Mouse (Mus musculus) gastrocnemius, postnatal 14 days (tissue): ENCODE measurements around the gene Gpr182. TPM values are rescaled to one million over a fixed set of nuclear protein-coding genes. Genes with fewer than 3 reads are reported as not detected.
"Not testable (repeated sequence)": the region's sequence is repeated elsewhere in the genome, so short reads cannot be mapped to it uniquely, and the experiment has no call there.

ENCODE experiments used
- DNase-seq: peaks from one replicate; pipeline ENCODE4 v3.0.0; 2021; ENCODE audit warnings: mixed read lengths
- intact Hi-C: fragments of 180-260 bp; cut with DNase I; formaldehyde crosslinking; loops from one replicate; pipeline ENCODE4 v1.15.1; 2025; ENCODE audit warnings: low total_unique reads
- long read RNA-seq, 2 experiments: library from polyadenylated mRNA; stranded (forward); transcript quantifications; one replicate each; pipeline ENCODE4 v2.0.0; 2021
- total RNA-seq, 2 experiments: library from RNA; stranded (reverse); gene quantifications; 2 replicates each; pipeline ENCODE4 v1.2.3; 2021

The Gpr182 gene
- total RNA-seq: under 1 TPM; 0.47 to 0.80 TPM
- long read RNA-seq, experiment 1: 0 reads
- long read RNA-seq, experiment 2: 0 reads

DNA sequence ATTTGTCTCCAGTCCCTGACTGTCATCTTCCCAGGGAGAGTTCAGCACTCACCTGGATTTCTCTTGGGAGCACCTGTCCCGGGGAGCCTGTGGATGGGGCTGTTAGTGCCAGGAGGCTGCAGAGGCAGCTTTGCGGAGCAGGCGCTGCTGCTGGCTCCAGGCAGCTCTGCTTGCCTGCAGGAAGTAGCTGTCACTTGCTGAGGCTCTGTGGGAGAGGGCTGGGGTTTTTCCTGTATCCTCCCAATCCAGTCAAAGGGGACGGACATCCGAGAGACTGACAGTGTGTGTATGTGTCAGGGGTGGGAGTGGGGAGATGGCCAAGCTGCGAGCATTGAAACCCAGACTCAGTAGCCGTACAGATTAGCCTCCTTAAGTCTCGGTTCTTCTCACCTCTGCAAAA lies at the start of gene Gpr182:
TSS of gene Gpr182 (minus strand) at position 185 of the 400 bp plus-strand sequence.
- intact Hi-C loops: no loop called here
- DNase-seq: no peak

DNA sequence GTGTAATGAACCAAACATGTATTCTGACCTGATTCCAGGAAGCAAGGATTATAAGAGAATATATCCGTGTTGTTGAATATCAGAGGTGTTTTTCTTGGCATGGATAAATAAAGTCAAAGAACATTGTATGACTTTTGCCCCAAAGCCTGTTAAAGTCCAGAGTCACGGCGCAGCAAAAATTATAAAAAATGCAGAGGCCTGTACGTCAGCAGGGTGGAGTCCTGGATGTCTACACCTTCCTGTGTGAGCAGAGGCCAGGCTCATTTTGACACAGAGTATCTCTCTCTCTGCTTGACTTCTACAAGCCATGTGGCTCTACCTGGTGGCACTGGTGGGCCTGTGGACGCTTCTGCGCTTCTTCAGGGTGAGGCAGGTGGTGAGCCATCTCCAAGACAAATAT lies 49.4 kb upstream of the Gpr182 start, which contains the start of gene Rdh16:
TSS of gene Rdh16 (plus strand) at position 262 of the 400 bp plus-strand sequence.
- intact Hi-C loops: no loop called here
- no peak for DNase-seq

DNA sequence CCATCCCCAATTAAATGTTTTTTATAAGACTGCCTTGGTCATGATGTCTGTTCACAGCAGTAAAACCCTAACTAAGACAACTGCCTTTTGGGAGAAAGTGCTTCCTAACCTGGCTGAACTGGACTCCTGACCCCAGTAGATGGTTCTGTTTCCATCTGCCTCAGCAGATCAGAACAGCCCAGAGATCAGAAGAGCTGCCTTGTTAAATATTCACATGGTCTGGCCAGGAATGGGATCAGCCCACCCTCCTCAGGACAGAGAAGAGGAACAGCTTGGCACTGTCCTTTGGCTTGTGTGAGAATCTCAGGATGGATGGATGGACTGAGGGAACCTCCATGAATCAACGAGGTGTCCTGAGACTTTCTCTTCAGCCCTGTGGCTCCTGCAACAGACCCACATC lies 47.8 kb upstream of the Gpr182 start:
- intact Hi-C loops: no loop called here
- no peak for DNase-seq

GRCm38 (mm10) chr10:127785411-127785810 lies 33.9 kb upstream of the Gpr182 start:
- DNase-seq, intact Hi-C loops: not testable (repeated sequence)

DNA sequence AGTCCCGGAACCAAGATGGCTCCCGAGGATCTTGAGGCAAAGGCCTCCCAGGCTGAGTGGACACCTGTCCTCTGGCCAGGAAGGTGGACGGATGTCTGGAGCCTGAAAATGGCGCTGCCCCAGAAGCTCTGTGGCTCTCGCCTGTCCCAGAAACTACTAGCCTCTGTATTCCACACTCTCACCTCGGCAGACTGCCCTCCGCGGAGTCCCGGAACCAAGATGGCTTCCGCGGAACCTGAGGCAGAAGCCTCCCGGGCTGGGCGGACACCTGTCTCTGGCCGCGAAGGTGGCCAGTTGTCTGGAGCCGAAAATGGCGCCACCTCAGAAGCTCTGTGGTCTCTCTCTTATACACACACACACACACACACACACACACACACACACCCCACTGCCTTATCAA lies 30.8 kb upstream of the Gpr182 start:
- intact Hi-C loops, DNase-seq: not testable (repeated sequence)

DNA sequence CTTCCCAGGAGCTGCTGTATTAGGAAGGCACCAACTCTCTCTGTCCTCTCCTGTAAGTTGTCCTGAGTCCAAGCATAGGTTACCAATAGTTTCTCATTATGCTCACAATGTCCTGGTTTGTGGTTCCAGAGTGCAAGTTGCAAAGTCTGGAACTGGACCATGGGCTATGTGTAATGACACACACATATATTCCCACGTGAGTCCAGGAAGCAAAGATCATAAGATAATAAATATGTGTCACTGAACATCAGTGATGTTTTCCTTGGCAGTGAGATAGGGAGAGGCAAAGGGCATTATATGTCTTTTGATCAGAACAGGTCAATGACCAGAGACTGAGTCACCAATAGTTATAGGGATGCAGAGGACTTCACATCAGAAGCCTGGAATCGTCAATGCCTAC lies 24.5 kb upstream of the Gpr182 start, which contains the start of gene Rdh9:
TSS of gene Rdh9 (plus strand) at position 376 of the 400 bp plus-strand sequence.
- intact Hi-C loops: no loop called here
- no peak for DNase-seq

DNA sequence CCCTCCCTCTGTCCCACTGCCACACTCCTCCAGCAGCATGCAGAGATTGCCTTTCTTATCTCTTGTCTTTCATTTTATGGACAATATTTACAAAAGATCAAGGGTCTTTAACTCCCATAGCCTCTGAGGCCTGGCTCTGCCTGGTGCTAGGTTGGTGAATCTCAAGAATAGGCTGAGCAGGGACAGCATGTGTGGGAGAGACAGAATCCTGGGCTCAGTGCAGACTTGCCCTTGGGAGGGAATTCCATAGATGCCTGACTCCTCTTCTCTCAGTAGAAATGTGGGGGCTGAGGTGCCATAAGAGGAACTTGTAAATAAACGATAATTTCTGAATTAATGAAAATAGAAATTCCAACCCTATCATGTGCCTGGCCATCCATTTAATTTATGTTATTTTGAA lies 15.0 kb upstream of the Gpr182 start:
- no peak for DNase-seq
- intact Hi-C loops: no loop called here

- intact Hi-C loops: no loop called here
- DNase-seq: no peak
Measured at GRCm38 (mm10) chr10:127763914-127764680, 12.6 kb upstream of the Gpr182 start.

- DNase-seq, intact Hi-C loops: not testable (repeated sequence)
Measured at GRCm38 (mm10) chr10:127762926-127763325, 11.4 kb upstream of the Gpr182 start.

GRCm38 (mm10) chr10:127759181-127760110 lies 7.9 kb upstream of the Gpr182 start, which contains the start of the genes Rdh1 and Rdh16f1:
Gene Rdh1 (plus strand): TSS chr10:127759721.
Gene Rdh16f1 (plus strand): TSS chr10:127759787.
- DNase-seq: no peak
- intact Hi-C loops: no loop called here

GRCm38 (mm10) chr10:127755770-127756468 lies 4.4 kb upstream of the Gpr182 start:
- no peak for DNase-seq
- intact Hi-C loops: no loop called here

DNA sequence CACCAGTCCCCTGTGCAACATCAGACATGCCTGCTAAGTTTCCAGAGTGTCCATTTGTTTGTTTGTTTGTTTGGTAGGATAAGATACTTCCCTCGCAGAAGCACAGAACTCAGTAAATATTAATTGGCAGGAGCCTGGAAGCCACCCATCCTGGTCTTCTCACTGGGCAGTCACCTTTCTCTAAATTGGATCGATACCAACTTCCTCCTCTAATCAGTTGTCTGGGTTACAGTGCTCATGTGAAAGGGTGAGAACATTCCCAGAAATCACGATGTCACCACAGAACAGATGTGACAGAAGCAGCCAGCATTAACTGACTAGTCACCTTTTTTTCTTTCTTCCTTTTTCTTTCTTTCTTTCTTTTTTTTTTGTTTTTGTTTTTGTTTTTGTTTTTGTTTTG lies 3.7 kb upstream of the Gpr182 start:
- no peak for DNase-seq
- intact Hi-C loops: no loop called here

GRCm38 (mm10) chr10:127754566-127755166 lies 3.1 kb upstream of the Gpr182 start:
- intact Hi-C loops: no loop called here
- DNase-seq: no peak

- DNase-seq: no peak
- intact Hi-C loops: no loop called here
Measured at GRCm38 (mm10) chr10:127750136-127750777, 1.3 kb downstream of the Gpr182 start.

GRCm38 (mm10) chr10:127748847-127749612 lies 2.5 kb downstream of the Gpr182 start:
- intact Hi-C loops: loop anchor here (5.0 kb wide), 1 partner anchor 183 kb away; no protein-coding TSS in a partner anchor
- no peak for DNase-seq

- intact Hi-C loops: loop anchor here (5.0 kb wide), 1 partner anchor 185 kb away; no protein-coding TSS in a partner anchor
- DNase-seq: no peak
Measured at GRCm38 (mm10) chr10:127747254-127747653, 4.3 kb downstream of the Gpr182 start.

DNA sequence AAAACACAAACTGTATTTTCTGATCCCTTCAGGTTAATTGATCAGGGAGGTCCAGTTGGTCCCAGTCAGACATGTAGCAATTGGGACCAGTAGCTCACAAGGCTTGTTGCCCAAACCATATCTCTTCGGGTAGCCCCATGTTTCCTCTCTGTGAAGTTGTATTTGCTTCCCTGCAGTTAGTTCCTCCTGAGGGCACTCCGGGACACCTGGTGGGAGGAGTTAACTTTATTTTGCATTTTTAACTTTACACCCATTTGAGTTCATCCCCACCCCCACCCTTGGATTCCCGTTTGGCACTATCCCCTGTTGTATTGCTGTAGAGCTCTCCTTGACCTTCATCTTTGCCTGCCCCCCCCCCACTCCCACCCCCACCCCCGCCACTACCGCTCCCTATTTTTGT lies 5.6 kb downstream of the Gpr182 start:
- DNase-seq: no peak
- intact Hi-C loops: loop anchor here (5.0 kb wide), 1 partner anchor 186 kb away; no protein-coding TSS in a partner anchor

GRCm38 (mm10) chr10:127744661-127745060 lies 6.9 kb downstream of the Gpr182 start:
- peak; percentile 42 for DNase-seq
- intact Hi-C loops: loop anchor here (5.0 kb wide), 1 partner anchor 188 kb away; no protein-coding TSS in a partner anchor
